Mouse (Mus musculus) forebrain, embryonic 16.5 days (tissue): ENCODE results near the gene Tuba8. TPM values are rescaled to one million over a fixed set of nuclear protein-coding genes. Genes with fewer than 3 reads are reported as not detected.
A peak's percentile ranks its signal among the peaks of the same experiment; 100 is the strongest.

Experiments used
- ATAC-seq: fragments of 200-750 bp; cut with Nextera tagmentation; 2 replicates; pipeline ENCODE4 v1.8.0; 2017; ENCODE audit warnings: mild to moderate bottlenecking, moderate library complexity
- H3K27ac ChIP-seq: fragments of 300-500 bp; sonication (generic); 2 replicates; pipeline ENCODE4 v1.5.1; 2014; ENCODE audit warnings: low read length, control low read depth
- H3K27me3 ChIP-seq: fragments of 300-500 bp; sonication (generic); replicated peaks from 2 replicates; pipeline ENCODE4 v1.6.1; 2014; ENCODE audit warnings: low read length; ENCODE audit not compliant: control insufficient read depth, insufficient read depth
- H3K36me3 ChIP-seq: fragments of 300-500 bp; sonication (generic); 2 replicates; pipeline ENCODE4 v1.6.1; 2014; ENCODE audit not compliant: control insufficient read depth, insufficient read depth
- H3K4me1 ChIP-seq: fragments of 300-500 bp; sonication (generic); replicated peaks from 2 replicates; pipeline ENCODE4 v1.6.1; 2014; ENCODE audit warnings: low read length; ENCODE audit not compliant: control insufficient read depth, insufficient read depth
- H3K4me2 ChIP-seq: fragments of 300-500 bp; sonication (generic); 2 replicates; pipeline ENCODE4 v1.6.1; 2014; ENCODE audit warnings: mild to moderate bottlenecking, low read length, control low read depth
- H3K4me3 ChIP-seq: fragments of 300-500 bp; sonication (generic); replicated peaks from 2 replicates; pipeline ENCODE4 v1.5.1; 2014; ENCODE audit warnings: mild to moderate bottlenecking, low read length, control low read depth
- H3K9ac ChIP-seq: fragments of 300-500 bp; sonication (generic); replicated peaks from 2 replicates; pipeline ENCODE4 v1.6.1; 2014; ENCODE audit warnings: low read depth, low read length, control low read depth
- H3K9me3 ChIP-seq: fragments of 300-500 bp; sonication (generic); 2 replicates; pipeline ENCODE4 v1.6.1; 2016; ENCODE audit warnings: low read length; ENCODE audit not compliant: control insufficient read depth
- whole genome bisulfite sequencing: fragments of 180-500 bp; shearing (Covaris S2); extraction: QIAGEN DNeasy Blood & Tissue Kit; methylation state at CpG from one replicate; pipeline ENCODE4 v1.1.7; 2014; 5-methylcytosine and 5-hydroxymethylcytosine counted together
- polyA plus RNA-seq: library from polyadenylated mRNA; unstranded; fragments of >200 nt; fragmentation: Nextera tagmentation; extraction: Ambion mirVana; gene quantifications from 2 replicates; pipeline ENCODE4 v1.2.1, GENCODE M21; 2015

The Tuba8 gene
- polyA plus RNA-seq, 1 experiment from 2014 or later = 0.35 TPM

DNA sequence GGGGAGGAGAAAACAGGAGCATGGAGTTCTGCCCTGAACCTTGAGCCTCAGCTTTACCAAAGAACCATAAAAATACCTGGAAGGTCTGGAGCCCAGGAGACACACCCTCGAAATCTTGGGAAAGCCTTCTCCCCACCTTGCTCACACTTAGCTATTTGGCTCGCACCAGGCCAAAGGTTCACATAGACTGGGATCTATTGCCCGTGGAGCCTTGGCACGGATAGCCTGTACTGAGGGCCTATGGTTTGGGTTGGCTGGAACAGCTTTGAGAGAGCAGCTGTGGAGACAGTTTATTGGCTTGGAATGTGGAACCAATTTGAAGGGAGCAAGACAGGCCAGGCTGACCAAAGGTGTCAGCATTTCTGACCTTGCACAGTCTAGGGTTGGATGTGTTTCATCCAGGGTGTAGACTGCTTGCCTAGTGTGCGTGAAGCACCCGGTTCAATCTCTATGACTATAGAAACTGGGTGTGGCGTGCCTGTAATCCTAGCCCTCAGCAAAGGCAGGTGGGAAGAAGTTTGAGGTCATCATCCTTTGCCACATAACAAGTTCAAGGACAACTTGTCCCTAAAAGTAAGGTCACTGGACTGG lies 33.3 kb upstream of the Tuba8 start:
- ATAC-seq = no peak
- H3K4me2 ChIP-seq = no peak overlapping the region
- H3K36me3 ChIP-seq = no peaks in the 10 kb centered on the region
- H3K9ac ChIP-seq = no peak overlapping the region
- H3K9me3 ChIP-seq = no peaks in the 10 kb centered on the region
- H3K27ac ChIP-seq = no peak overlapping the region
- H3K4me1 ChIP-seq = peaks cover 2% of the 10 kb centered on the region; the same call in 1 of the 2 replicates
- H3K27me3 ChIP-seq = no peaks in the 10 kb centered on the region
- 83% methylated on average over 7 of the region's 7 CpGs for WGBS
- H3K4me3 ChIP-seq = no peak overlapping the region

DNA sequence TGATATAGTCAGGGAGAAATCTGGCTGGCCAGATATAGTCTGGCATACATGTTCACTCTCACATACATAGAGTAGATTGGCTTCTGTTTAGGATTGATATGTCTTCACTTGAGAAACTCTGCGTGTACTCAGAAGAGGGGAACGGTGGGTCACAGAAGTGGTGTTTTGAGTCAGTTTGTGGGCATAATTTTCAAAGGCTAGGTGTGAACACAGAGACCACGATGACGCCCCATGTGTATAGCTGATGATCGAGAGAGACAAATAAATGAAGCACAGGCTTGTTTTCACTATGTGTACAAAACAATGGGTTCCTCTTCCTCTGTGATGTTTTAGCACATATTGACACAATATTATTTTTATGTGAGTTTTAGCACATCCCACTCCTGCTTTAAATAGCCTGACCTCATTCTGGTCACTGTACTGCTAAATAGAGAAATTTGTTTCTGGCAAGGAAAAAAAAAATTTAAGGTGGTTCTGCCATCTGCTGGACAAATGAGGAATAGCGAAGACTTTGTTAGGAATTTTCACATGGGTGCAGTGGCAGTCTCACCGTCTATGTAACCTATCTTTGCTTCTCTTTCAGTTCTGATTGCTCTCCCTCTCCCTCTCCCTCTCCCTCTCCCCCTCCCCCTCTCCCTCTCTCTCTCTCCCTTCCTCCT lies 31.7 kb upstream of the Tuba8 start:
- H3K9me3 ChIP-seq = no peaks in the 10 kb centered on the region
- 58% methylated on average over 7 of the region's 7 CpGs for WGBS
- H3K4me1 ChIP-seq = peaks cover 4% of the 10 kb centered on the region; the same call in 1 of the 2 replicates
- H3K4me3 ChIP-seq = no peak overlapping the region
- no peaks in the 10 kb centered on the region for H3K36me3 ChIP-seq
- peak; percentile 14; the same call in 1 of the 2 replicates for ATAC-seq
- no peaks in the 10 kb centered on the region for H3K27me3 ChIP-seq
- H3K27ac ChIP-seq = no peak overlapping the region
- no peak overlapping the region for H3K4me2 ChIP-seq
- H3K9ac ChIP-seq = 0 out of 2 replicates have a peak overlapping the region, but pooled peaks have one; percentile 6

GRCm38 (mm10) chr6:121179846-121180245 lies 30.6 kb upstream of the Tuba8 start:
- Histone ChIP-seq H3K4me1 (peaks cover 12% of the 10 kb centered on the region), H3K4me2 (no peak overlapping the region), H3K9me3 (no peaks in the 10 kb centered on the region), H3K9ac (no peak overlapping the region), H3K27ac (no peak overlapping the region), H3K4me3 (no peak overlapping the region), H3K36me3 (no peaks in the 10 kb centered on the region), H3K27me3 (no peaks in the 10 kb centered on the region)
- ATAC-seq = no peak
- 69% methylated on average over 7 of the region's 7 CpGs for WGBS

- peaks cover 5% of the 10 kb centered on the region; the same call in 1 of the 2 replicates for H3K36me3 ChIP-seq
- peak within 1 kb of the TSS; percentile 91 for H3K27ac ChIP-seq
- H3K4me1 ChIP-seq = peaks cover 25% of the 10 kb centered on the region
- H3K4me3 ChIP-seq = peak within 1 kb of the TSS; percentile 88
- H3K9me3 ChIP-seq = no peaks in the 10 kb centered on the region
- WGBS = under 1% methylated on average over 32 of the region's 32 CpGs
- peak within 1 kb of the TSS; percentile 87 for H3K4me2 ChIP-seq
- H3K27me3 ChIP-seq = no peaks in the 10 kb centered on the region
- peak; percentile 93 for ATAC-seq
- peak within 1 kb of the TSS; percentile 76 for H3K9ac ChIP-seq
These were observed 26.9 kb upstream of the Tuba8 start, which contains the start of gene Pex26 for GRCm38 (mm10) chr6:121183414-121184173. TSS of gene Pex26 (plus strand) at chr6:121183667.

- Histone ChIP-seq H3K9ac (peak overlapping the region; percentile 76), H3K9me3 (no peaks in the 10 kb centered on the region), H3K27ac (peak overlapping the region; percentile 91; the same call in 1 of the 2 replicates), H3K27me3 (no peaks in the 10 kb centered on the region), H3K4me1 (peaks cover 23% of the 10 kb centered on the region), H3K4me2 (peak overlapping the region; percentile 87), H3K36me3 (peaks cover 5% of the 10 kb centered on the region; the same call in 1 of the 2 replicates), H3K4me3 (peak overlapping the region; percentile 88)
- ATAC-seq = peak; percentile 57
- WGBS = 2% methylated on average over 35 of the region's 35 CpGs
These were observed 26.0 kb upstream of the Tuba8 start for GRCm38 (mm10) chr6:121184198-121185140.

- no peak for ATAC-seq
- H3K4me2 ChIP-seq = peak overlapping the region; percentile 87
- H3K36me3 ChIP-seq = peaks cover 9% of the 10 kb centered on the region; the same call in 1 of the 2 replicates
- H3K4me1 ChIP-seq = peaks cover 23% of the 10 kb centered on the region
- no peak overlapping the region for H3K9ac ChIP-seq
- H3K27ac ChIP-seq = no peak overlapping the region
- H3K4me3 ChIP-seq = peak overlapping the region; percentile 88
- H3K9me3 ChIP-seq = no peaks in the 10 kb centered on the region
- no peaks in the 10 kb centered on the region for H3K27me3 ChIP-seq
- 86% methylated on average over 8 of the region's 8 CpGs for WGBS
These were observed 25.3 kb upstream of the Tuba8 start for GRCm38 (mm10) chr6:121185232-121185631.

GRCm38 (mm10) chr6:121191261-121192009 lies 19.1 kb upstream of the Tuba8 start:
- H3K36me3 ChIP-seq = peaks cover 17% of the 10 kb centered on the region
- no peaks in the 10 kb centered on the region for H3K9me3 ChIP-seq
- H3K4me2 ChIP-seq = no peak overlapping the region
- WGBS = 89% methylated on average over 11 of the region's 11 CpGs
- H3K27me3 ChIP-seq = no peaks in the 10 kb centered on the region
- no peak for ATAC-seq
- no peak overlapping the region for H3K4me3 ChIP-seq
- no peaks in the 10 kb centered on the region for H3K4me1 ChIP-seq
- H3K27ac ChIP-seq = no peak overlapping the region
- no peak overlapping the region for H3K9ac ChIP-seq
